18 mouse cellular contexts compared by ENCODE assay signal in genomic region chr7:78720989-78721816, GRCm38 (mm10). TPM values are rescaled to one million over a fixed set of nuclear protein-coding genes. Genes with fewer than 3 reads are reported as not detected.
DNase-seq lines count a peak whose midpoint lies in the region; ATAC-seq lines count a peak whose summit lies in the region.
"Had no signal": no experiment of that assay in that cellular context is flagged by ENCODE, and none has a peak within 500 bp of the region (broad histone marks: within the 10 kb centered on the region; RNA-seq: fewer than 3 reads in every experiment).

No protein-coding gene starts in this region.

- no peaks in the 10 kb centered on the region for H3K36me3 ChIP-seq in splenic B cell, adult 2 months (ENCODE audit: control insufficient read depth, insufficient read depth, low read length, poor library complexity, severe bottlenecking)
- H3K36me3 ChIP-seq in hindbrain, embryonic 13.5 days: no peaks in the 10 kb centered on the region
- H3K36me3 ChIP-seq: embryonic facial prominence, embryonic 13.5 days; heart, embryonic 10.5 days had no signal

- no peaks in the 10 kb centered on the region for H3K27me3 ChIP-seq in splenic B cell, adult 2 months (ENCODE audit: control insufficient read depth, insufficient read depth, low read length, poor library complexity, severe bottlenecking)
- H3K27me3 ChIP-seq in hindbrain, embryonic 13.5 days: no peaks in the 10 kb centered on the region
- H3K27me3 ChIP-seq: embryonic facial prominence, embryonic 13.5 days had no signal

- WGBS in hindbrain, embryonic 13.5 days: 92% methylated on average over 9 of the region's 9 CpGs

- H3K4me1 ChIP-seq in hindbrain, embryonic 13.5 days (replicated peaks): 0 out of 2 replicates have a peak, but pooled peaks cover 5% of the 10 kb centered on the region
- H3K4me1 ChIP-seq: embryonic facial prominence, embryonic 13.5 days; heart, embryonic 10.5 days had no signal

- H3K27ac ChIP-seq in hindbrain, embryonic 13.5 days: no peak overlapping the region
- H3K27ac ChIP-seq: embryonic facial prominence, embryonic 13.5 days; heart, embryonic 10.5 days had no signal

- no peaks in the 10 kb centered on the region for H3K9me3 ChIP-seq in hindbrain, embryonic 13.5 days
- H3K9me3 ChIP-seq: embryonic facial prominence, embryonic 13.5 days; heart, embryonic 10.5 days had no signal

- no peak overlapping the region for H3K4me2 ChIP-seq in hindbrain, embryonic 13.5 days
- H3K4me2 ChIP-seq: embryonic facial prominence, embryonic 13.5 days; midbrain, embryonic 11.5 days had no signal

- H3K4me3 ChIP-seq in hindbrain, embryonic 13.5 days: no peak overlapping the region
- H3K4me3 ChIP-seq: embryonic facial prominence, embryonic 13.5 days; heart, embryonic 10.5 days had no signal

- no peak for ATAC-seq in hindbrain, embryonic 13.5 days (ENCODE audit: low FRiP score)
- ATAC-seq: forebrain, embryonic 16.5 days; hindbrain, embryonic 16.5 days; liver, postnatal 0 days had no signal

- peak; percentile 8 for DNase-seq in 416B (ENCODE audit: low read depth)
- peak; percentile 81 for DNase-seq in CD4-positive, CD25-positive, alpha-beta regulatory T cell, adult 2 months (ENCODE audit: low read depth, low spot score)
- DNase-seq in induced T-regulatory cell, adult 2 months (ENCODE audit: low read depth): peak; percentile 86
- DNase-seq in splenic B cell, adult 2 months (ENCODE audit: low read depth, low spot score): peak; percentile 56
- DNase-seq in left cerebral cortex, adult 11 months (ENCODE audit: low spot score): no peak
- DNase-seq in adrenal gland, postnatal 14 days: no peak
- DNase-seq in urinary bladder, postnatal 14 days (ENCODE audit: low spot score): no peak
- DNase-seq: adrenal gland, postnatal 36 days; cerebellum, adult 8-10 months; liver; liver, postnatal 0 days; lung, postnatal 36 days had no signal

- H3K9ac ChIP-seq in hindbrain, embryonic 13.5 days: no peak overlapping the region
- H3K9ac ChIP-seq: embryonic facial prominence, embryonic 13.5 days; liver, postnatal 0 days had no signal

RNA-seq across cellular contexts. Expression of gene Ntrk3, which starts 16.6 kb away (rescaled TPM):
- total RNA-seq in adrenal gland, postnatal 14 days (2021): 33.0 and 38.2 TPM in 2 replicates
- 21.1 and 22.6 TPM in 2 replicates for polyA plus RNA-seq in hindbrain, embryonic 13.5 days (2015; fragmentation: Nextera tagmentation; extraction: Ambion mirVana)

Comparison
In these comparisons a context has a peak if more than half of its experiments do, and no peak if none do; other contexts are left out.
1. DNase-seq: peak in 416B (single experiment), CD4-positive, CD25-positive, alpha-beta regulatory T cell, adult 2 months (single experiment), induced T-regulatory cell, adult 2 months (single experiment) and splenic B cell, adult 2 months (single experiment); none in left cerebral cortex, adult 11 months (single experiment), adrenal gland, postnatal 14 days (single experiment) and urinary bladder, postnatal 14 days (single experiment).